Mouse (Mus musculus): ENCODE measurements around the gene Anapc7. TPM values are rescaled to one million over a fixed set of nuclear protein-coding genes. Genes with fewer than 3 reads are reported as not detected.

The Anapc7 gene
- polyA plus RNA-seq, 1 experiment: 38.0 TPM

GRCm38 (mm10) chr5:122444492-122444891 is 23.0 kb downstream of the Anapc7 start:
- DNase-seq: no peak
- H3K4me3 ChIP-seq (replicated peaks; ENCODE audit: insufficient read depth, low read depth, low read length): no peak overlapping the region
- 94% methylated on average over 10 of the region's 10 CpGs for whole genome bisulfite sequencing
- no peaks in the 10 kb centered on the region for H3K27me3 ChIP-seq (ENCODE audit: control insufficient read depth, insufficient read depth, low read length)
- TF ChIP-seq POLR2A (IDR thresholded peaks at IDR 0.05; ENCODE audit: borderline replicate concordance, insufficient read depth, low read length): no peak
- no peak for TF ChIP-seq CTCF (IDR thresholded peaks at IDR 0.05; ENCODE audit: borderline replicate concordance, insufficient read depth, low read depth, low read length)
- H3K27ac ChIP-seq (ENCODE audit: insufficient read depth, low read length): no peak overlapping the region
- peaks cover 12% of the 10 kb centered on the region for H3K4me1 ChIP-seq (ENCODE audit: control insufficient read depth, insufficient read depth, low read length)

GRCm38 (mm10) chr5:122445051-122445610 is 23.6 kb downstream of the Anapc7 start:
- Histone ChIP-seq H3K27me3 (ENCODE audit: control insufficient read depth, insufficient read depth, low read length) (no peaks in the 10 kb centered on the region), H3K4me1 (ENCODE audit: control insufficient read depth, insufficient read depth, low read length) (peaks cover 9% of the 10 kb centered on the region), H3K27ac (ENCODE audit: insufficient read depth, low read length) (no peak overlapping the region), H3K4me3 (replicated peaks; ENCODE audit: insufficient read depth, low read depth, low read length) (no peak overlapping the region)
- TF ChIP-seq POLR2A (IDR thresholded peaks at IDR 0.05; ENCODE audit: borderline replicate concordance, insufficient read depth, low read length): no peak
- no peak for TF ChIP-seq CTCF (IDR thresholded peaks at IDR 0.05; ENCODE audit: borderline replicate concordance, insufficient read depth, low read depth, low read length)
- 84% methylated on average over 11 of the region's 11 CpGs for WGBS
- DNase-seq: no peak

- TF ChIP-seq POLR2A (IDR thresholded peaks at IDR 0.05; ENCODE audit: borderline replicate concordance, insufficient read depth, low read length): no peak
- DNase-seq: no peak
- Histone ChIP-seq H3K4me3 (replicated peaks; ENCODE audit: insufficient read depth, low read depth, low read length) (no peak overlapping the region), H3K4me1 (ENCODE audit: control insufficient read depth, insufficient read depth, low read length) (peaks cover 7% of the 10 kb centered on the region), H3K27ac (ENCODE audit: insufficient read depth, low read length) (no peak overlapping the region), H3K27me3 (ENCODE audit: control insufficient read depth, insufficient read depth, low read length) (no peaks in the 10 kb centered on the region)
- WGBS: 57% methylated on average over 8 of the region's 8 CpGs
Measured at GRCm38 (mm10) chr5:122447857-122448256, 26.4 kb downstream of the Anapc7 start.

- H3K27me3 ChIP-seq (ENCODE audit: control insufficient read depth, insufficient read depth, low read length): no peaks in the 10 kb centered on the region
- no peak overlapping the region for H3K27ac ChIP-seq (ENCODE audit: insufficient read depth, low read length)
- TF ChIP-seq POLR2A (IDR thresholded peaks at IDR 0.05; ENCODE audit: borderline replicate concordance, insufficient read depth, low read length) (no peak), CTCF (IDR thresholded peaks at IDR 0.05; ENCODE audit: borderline replicate concordance, insufficient read depth, low read depth, low read length) (no peak; the same call in 1 of the 2 replicates)
- peaks cover 3% of the 10 kb centered on the region for H3K4me1 ChIP-seq (ENCODE audit: control insufficient read depth, insufficient read depth, low read length)
- no peak overlapping the region for H3K4me3 ChIP-seq (replicated peaks; ENCODE audit: insufficient read depth, low read depth, low read length)
- WGBS: 81% methylated on average over 5 of the region's 5 CpGs
- DNase-seq: no peak
Measured at GRCm38 (mm10) chr5:122448869-122449268, 27.4 kb downstream of the Anapc7 start.

- WGBS: 43% methylated on average over 7 of the region's 7 CpGs
- H3K4me3 ChIP-seq (replicated peaks; ENCODE audit: insufficient read depth, low read depth, low read length): no peak overlapping the region
- no peaks in the 10 kb centered on the region for H3K27me3 ChIP-seq (ENCODE audit: control insufficient read depth, insufficient read depth, low read length)
- H3K27ac ChIP-seq (ENCODE audit: insufficient read depth, low read length): no peak overlapping the region
- H3K4me1 ChIP-seq (ENCODE audit: control insufficient read depth, insufficient read depth, low read length): peaks cover 9% of the 10 kb centered on the region
- TF ChIP-seq CTCF (IDR thresholded peaks at IDR 0.05; ENCODE audit: borderline replicate concordance, insufficient read depth, low read depth, low read length) (no peak), POLR2A (IDR thresholded peaks at IDR 0.05; ENCODE audit: borderline replicate concordance, insufficient read depth, low read length) (no peak)
- no peak for DNase-seq
Measured at GRCm38 (mm10) chr5:122449946-122450345, 28.5 kb downstream of the Anapc7 start.

- Histone ChIP-seq H3K4me1 (ENCODE audit: control insufficient read depth, insufficient read depth, low read length) (peaks cover 17% of the 10 kb centered on the region), H3K27ac (ENCODE audit: insufficient read depth, low read length) (no peak overlapping the region), H3K27me3 (ENCODE audit: control insufficient read depth, insufficient read depth, low read length) (no peaks in the 10 kb centered on the region), H3K4me3 (replicated peaks; ENCODE audit: insufficient read depth, low read depth, low read length) (no peak overlapping the region)
- no peak for TF ChIP-seq CTCF (IDR thresholded peaks at IDR 0.05; ENCODE audit: borderline replicate concordance, insufficient read depth, low read depth, low read length)
- TF ChIP-seq POLR2A (IDR thresholded peaks at IDR 0.05; ENCODE audit: borderline replicate concordance, insufficient read depth, low read length): 0 out of 2 replicates have a peak, but pooled peaks have one; percentile 11
- no peak for DNase-seq
- 38% methylated on average over 5 of the region's 5 CpGs for WGBS
Measured at GRCm38 (mm10) chr5:122450913-122451317, 29.4 kb downstream of the Anapc7 start.

GRCm38 (mm10) chr5:122451324-122451723 is 29.8 kb downstream of the Anapc7 start:
- WGBS: 79% methylated on average over 5 of the region's 5 CpGs
- H3K27ac ChIP-seq (ENCODE audit: insufficient read depth, low read length): no peak overlapping the region
- no peak overlapping the region for H3K4me3 ChIP-seq (replicated peaks; ENCODE audit: insufficient read depth, low read depth, low read length)
- TF ChIP-seq CTCF (IDR thresholded peaks at IDR 0.05; ENCODE audit: borderline replicate concordance, insufficient read depth, low read depth, low read length): no peak
- no peak for TF ChIP-seq POLR2A (IDR thresholded peaks at IDR 0.05; ENCODE audit: borderline replicate concordance, insufficient read depth, low read length)
- DNase-seq: no peak
- peaks cover 17% of the 10 kb centered on the region for H3K4me1 ChIP-seq (ENCODE audit: control insufficient read depth, insufficient read depth, low read length)
- H3K27me3 ChIP-seq (ENCODE audit: control insufficient read depth, insufficient read depth, low read length): no peaks in the 10 kb centered on the region

- H3K4me3 ChIP-seq (replicated peaks; ENCODE audit: insufficient read depth, low read depth, low read length): no peak overlapping the region
- no peak for DNase-seq
- H3K4me1 ChIP-seq (ENCODE audit: control insufficient read depth, insufficient read depth, low read length): peaks cover 17% of the 10 kb centered on the region
- WGBS: 68% methylated on average over 7 of the region's 7 CpGs
- no peaks in the 10 kb centered on the region for H3K27me3 ChIP-seq (ENCODE audit: control insufficient read depth, insufficient read depth, low read length)
- TF ChIP-seq POLR2A (IDR thresholded peaks at IDR 0.05; ENCODE audit: borderline replicate concordance, insufficient read depth, low read length) (no peak), CTCF (IDR thresholded peaks at IDR 0.05; ENCODE audit: borderline replicate concordance, insufficient read depth, low read depth, low read length) (no peak)
- no peak overlapping the region for H3K27ac ChIP-seq (ENCODE audit: insufficient read depth, low read length)
Measured at GRCm38 (mm10) chr5:122452194-122452593, 30.7 kb downstream of the Anapc7 start.

Data from cerebellum, adult 2 months (tissue).